Mouse (Mus musculus) kidney, adult 9 months (tissue): ENCODE data around the gene Gm20388.

ENCODE experiments used
- DNase-seq: peaks from one replicate; pipeline ENCODE4 v3.0.0; 2022

Gene Gm20388

DNA sequence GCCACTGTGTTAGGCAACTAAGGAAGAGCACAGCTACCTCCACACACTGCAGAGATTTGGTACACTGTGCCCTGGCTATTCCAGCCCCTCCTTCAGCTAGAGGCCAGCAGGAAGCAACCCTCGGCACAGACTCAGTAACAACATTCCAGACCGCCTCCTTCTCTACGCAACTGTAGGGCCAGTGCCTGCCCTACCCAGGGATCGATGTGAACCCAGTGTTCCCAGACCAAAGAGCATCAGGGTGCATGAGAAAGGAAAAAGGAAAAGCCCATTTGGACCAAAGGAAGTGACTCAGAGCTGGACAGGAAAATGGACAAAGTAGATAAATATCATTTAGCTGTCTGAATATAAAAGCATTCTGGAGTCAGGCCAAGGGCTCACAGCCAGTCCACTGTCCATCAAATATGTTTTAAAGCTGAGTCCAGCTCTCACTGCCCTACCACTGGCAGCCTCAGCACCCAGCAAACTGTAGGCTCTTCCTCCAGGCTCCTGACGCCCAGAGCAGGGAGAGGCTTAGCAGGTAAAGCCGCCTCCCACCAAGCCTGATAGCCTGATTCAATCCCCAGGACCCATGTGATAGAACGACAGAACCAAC, 1708.9 kb downstream of the Gm20388 start:
- peak; percentile 92 for DNase-seq

GRCm38 (mm10) chr8:121620801-121621516, 1710.3 kb downstream of the Gm20388 start:
- peak; percentile 81 for DNase-seq

GRCm38 (mm10) chr8:121621879-121622278, 1711.2 kb downstream of the Gm20388 start:
- peak; percentile 39 for DNase-seq

DNA sequence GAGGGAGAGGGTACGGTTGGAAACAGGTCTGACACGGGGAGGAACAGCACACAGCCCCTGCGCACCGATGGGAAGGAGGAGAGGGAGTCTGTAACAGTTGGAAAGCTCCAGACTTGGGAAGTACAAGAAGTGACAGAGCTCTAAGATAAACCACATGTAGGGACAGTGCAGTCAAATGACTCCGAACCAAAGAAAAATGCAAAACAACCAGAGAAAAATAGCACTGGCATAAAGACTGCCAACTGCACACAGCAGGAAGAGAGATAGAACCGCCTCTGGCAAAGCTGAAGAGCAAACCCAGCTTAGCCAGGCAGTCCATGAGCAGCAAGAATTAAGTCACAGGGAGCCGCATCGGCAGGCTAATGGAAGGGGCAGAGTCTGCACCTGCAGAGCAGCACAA, 1712.4 kb downstream of the Gm20388 start:
- DNase-seq: no peak

GRCm38 (mm10) chr8:121628681-121629080, 1718.0 kb downstream of the Gm20388 start:
- DNase-seq: no peak

- peak; percentile 75 for DNase-seq
Measured at GRCm38 (mm10) chr8:121631645-121632071, 1721.0 kb downstream of the Gm20388 start.

GRCm38 (mm10) chr8:121632401-121632800, 1721.8 kb downstream of the Gm20388 start:
- DNase-seq: no peak

DNA sequence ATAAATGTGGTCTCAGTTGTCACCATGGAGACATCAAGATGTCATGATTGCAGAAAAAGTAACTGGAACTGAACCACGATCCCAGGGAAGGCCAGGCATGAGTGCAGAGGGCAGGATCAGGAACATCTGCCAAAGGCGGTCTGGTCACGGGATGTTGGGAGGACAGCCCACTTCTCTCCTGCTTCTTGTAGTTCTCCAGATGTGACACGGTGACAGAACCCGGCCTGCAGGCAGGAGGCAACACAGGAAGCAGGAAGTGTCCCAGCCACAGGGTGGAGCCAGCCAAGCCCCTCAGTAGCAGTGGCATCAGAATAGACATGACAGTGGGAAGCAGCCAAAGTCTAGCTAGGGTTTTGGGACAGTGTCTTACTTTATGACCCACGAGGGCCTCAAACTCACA, 1724.9 kb downstream of the Gm20388 start:
- peak; percentile 80 for DNase-seq

GRCm38 (mm10) chr8:121636180-121636579, 1725.5 kb downstream of the Gm20388 start:
- no peak for DNase-seq

DNA sequence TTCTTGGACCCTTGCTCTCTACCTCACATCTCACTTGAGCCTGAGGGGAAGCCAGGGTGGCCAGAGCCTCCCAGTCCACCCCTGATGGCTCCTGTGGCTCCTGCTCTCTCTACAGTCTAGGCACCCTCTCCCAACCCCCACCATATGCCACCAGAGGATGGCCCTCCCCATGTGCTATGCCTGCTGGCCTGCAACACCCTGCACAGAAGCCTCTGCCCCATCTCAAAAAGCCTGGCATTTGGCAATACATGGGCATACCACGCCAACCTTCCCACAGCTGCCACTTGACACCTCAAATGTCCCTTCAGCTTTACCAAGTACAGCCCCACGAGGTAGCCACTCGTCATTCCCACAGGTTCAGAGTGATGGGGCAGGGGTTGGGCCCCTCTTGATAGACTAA, 1732.2 kb downstream of the Gm20388 start:
- DNase-seq: no peak

DNA sequence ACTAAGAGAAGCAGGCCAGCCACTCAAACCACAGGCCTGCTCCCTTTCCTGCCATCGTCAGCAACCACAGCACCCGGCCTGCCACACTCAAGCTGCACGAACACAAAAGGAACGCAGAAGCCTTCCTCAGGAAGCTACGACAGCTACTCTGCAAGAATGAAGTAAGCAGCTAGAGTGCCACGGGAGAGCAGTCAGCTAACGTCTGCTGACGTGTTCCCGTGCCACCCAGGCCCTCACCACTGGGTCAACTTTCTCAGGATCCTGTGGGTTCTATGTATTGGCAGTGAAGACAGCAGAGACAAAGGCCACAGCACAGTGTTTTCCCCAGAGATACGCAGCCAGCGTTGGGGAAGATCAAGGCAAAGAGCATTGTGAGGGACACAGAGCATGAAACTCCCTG, 1732.7 kb downstream of the Gm20388 start:
- no peak for DNase-seq

DNA sequence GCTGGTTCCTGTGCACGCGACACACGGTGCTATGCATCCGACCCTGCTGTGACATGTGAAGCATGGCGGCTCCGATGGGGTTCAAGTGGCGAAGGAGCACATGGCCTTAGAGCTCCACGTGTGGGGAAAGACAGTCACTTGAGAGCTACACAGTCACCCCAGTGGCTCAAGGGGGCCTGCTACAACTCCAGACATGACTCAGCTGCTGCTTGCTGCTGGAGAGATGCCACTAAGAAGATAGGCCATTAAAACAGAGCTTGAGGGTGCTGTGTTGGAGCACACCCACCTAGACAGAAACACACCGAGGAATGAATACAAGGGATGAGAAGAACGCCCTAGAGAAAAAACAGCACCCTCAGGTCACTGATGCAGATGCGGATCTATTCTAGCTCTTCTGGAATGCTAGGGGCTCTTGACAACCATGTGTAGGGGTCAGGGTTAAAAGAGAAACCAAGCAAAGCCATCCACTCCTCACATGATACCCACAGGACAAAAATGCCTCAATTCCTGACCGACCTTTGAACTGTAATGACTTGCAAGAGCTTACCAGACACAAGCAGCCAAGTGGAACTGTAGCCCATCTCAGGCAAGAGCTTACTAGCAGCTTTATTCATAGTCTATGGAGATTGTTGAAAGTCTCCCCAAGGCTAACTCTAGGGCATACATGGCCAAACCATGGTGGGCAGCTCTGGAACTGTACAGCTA, 1737.0 kb downstream of the Gm20388 start:
- peak; percentile 94 for DNase-seq

- DNase-seq: no peak
Measured at GRCm38 (mm10) chr8:121648451-121648850, 1737.8 kb downstream of the Gm20388 start.

DNA sequence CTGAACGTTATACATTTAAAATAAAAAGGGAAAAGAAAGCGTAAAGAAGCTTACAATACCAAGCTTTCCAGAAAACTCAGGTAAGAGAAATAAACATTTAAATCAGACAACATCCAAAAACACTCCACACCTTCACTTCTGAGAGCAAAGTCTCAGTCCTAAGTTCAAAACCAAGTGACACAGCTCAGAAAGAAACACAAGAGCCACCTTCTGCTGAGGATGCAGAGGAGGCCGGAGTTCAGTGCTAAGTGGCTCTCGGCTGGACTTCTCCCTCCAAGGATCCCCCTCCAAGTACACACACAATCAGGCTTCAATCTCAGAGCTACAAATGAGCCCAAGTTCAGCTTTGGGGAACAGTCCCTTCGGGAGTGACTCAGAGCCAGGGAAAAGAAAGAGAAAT, 1738.8 kb downstream of the Gm20388 start:
- DNase-seq: peak; percentile 77

- DNase-seq: peak; percentile 78
Measured at GRCm38 (mm10) chr8:121649904-121650303, 1739.3 kb downstream of the Gm20388 start.

DNA sequence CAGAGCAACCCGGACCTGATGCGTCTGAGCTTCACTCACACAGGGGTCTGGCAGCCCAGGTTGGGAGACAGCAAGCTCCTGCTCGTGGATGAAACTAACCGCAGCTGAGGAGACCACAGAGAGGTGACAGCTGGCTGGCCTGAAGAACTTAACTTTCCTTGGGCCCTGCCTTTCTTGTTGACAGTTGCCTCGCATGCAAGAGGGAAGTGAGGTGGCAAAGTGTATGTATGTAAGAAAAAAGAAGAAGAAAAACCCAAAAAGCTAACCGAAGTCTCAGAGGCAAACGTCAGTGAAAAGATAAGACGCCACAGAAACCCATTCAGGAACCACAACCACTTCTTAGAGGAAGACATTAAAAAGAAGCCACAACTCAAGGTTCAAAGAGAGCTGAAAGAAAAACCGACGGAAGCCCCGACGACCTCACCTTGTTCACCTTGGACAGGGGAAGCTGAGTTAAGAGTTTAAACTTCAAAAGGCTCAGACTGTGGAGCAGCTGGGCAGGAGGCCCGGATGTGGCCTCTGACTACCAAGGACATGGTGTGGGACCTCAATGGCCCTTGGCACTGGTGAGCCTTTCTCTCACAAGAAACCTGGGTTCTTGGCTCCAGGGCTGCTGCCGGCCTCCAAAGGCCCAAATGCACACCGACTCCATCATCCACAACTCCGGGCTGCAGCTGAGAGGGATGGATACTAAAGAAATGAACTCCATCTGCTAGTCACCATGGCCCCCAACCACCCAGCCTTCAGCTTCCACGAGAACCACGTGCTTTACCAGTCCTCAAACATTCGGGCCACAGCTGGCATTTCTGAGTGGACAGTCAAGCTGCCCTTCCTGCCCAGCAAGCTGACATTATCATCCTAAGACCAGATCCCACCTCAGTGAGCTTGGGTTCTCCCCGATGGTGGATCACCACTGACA, 1740.0 kb downstream of the Gm20388 start:
- peak; percentile 69 for DNase-seq

- DNase-seq: no peak
Measured at GRCm38 (mm10) chr8:121651308-121651873, 1740.8 kb downstream of the Gm20388 start.

DNA sequence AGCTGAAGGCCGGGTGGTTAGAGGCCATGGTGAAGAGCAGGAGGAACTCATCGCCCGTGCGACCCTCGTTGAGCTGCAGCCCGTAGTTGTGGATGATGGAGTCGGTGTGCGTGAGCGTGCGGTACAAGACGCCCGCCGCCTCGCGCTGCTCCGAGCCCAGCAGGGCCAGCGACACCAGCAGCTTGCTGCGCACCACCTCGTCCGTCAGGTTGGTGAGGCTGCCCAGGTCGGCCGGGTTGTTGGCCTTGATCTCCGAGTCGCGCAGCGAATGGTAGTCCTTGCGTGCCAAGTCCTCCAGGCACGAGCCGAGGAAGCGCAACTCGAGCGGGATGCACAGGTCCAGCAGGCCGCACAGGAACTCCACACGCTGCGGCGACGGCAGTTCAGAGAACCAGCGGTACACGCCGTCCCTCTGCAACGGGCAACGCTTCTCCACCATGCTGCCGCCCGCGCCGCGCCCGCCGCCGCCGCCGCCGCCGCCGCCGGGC, 1741.3 kb downstream of the Gm20388 start:
- peak; percentile 52 for DNase-seq

GRCm38 (mm10) chr8:121652774-121653323, 1742.2 kb downstream of the Gm20388 start, which contains the start of gene Zcchc14:
TSS of gene Zcchc14 (minus strand) at chr8:121652901.
- peak; percentile 99 for DNase-seq

- DNase-seq: peak; percentile 60
Measured at GRCm38 (mm10) chr8:121653340-121654019, 1742.8 kb downstream of the Gm20388 start.

- DNase-seq: no peak
Measured at GRCm38 (mm10) chr8:121654131-121654530, 1743.5 kb downstream of the Gm20388 start.
